Mouse (Mus musculus) kidney, postnatal 0 days (tissue): ENCODE data around the gene Csf2rb. TPM values are rescaled to one million over a fixed set of nuclear protein-coding genes. Genes with fewer than 3 reads are reported as not detected.

Experiments
- ATAC-seq: fragments of 200-750 bp; cut with Nextera tagmentation; replicated peaks from 2 replicates; pipeline ENCODE4 v1.8.0; 2017; ENCODE audit warnings: low read depth, moderate number of reproducible peaks, moderate TSS enrichment, moderate library complexity; ENCODE audit not compliant: low FRiP score
- DNase-seq: peaks from one replicate; pipeline ENCODE4 v3.0.0-alpha.2; 2016; ENCODE audit warnings: low spot score
- H3K27ac ChIP-seq: fragments of 300-500 bp; sonication (generic); 2 replicates; pipeline ENCODE4 v1.5.1; 2014; ENCODE audit warnings: mild to moderate bottlenecking
- H3K27me3 ChIP-seq: fragments of 300-500 bp; sonication (generic); 2 replicates; pipeline ENCODE4 v1.6.1; 2014; ENCODE audit warnings: low read length, mixed read lengths; ENCODE audit not compliant: insufficient read depth
- H3K36me3 ChIP-seq: fragments of 300-500 bp; sonication (generic); 2 replicates; pipeline ENCODE4 v1.6.1; 2014; ENCODE audit warnings: low read length, mixed read lengths; ENCODE audit not compliant: insufficient read depth
- H3K4me1 ChIP-seq: fragments of 300-500 bp; sonication (generic); replicated peaks from 2 replicates; pipeline ENCODE4 v1.6.1; 2014; ENCODE audit warnings: antibody characterized with exemption, low read length, mixed read lengths; ENCODE audit not compliant: insufficient read depth
- H3K4me2 ChIP-seq: fragments of 300-500 bp; sonication (generic); 2 replicates; pipeline ENCODE4 v1.6.1; 2014; ENCODE audit warnings: mild to moderate bottlenecking, low read length, moderate library complexity, mixed read lengths
- H3K4me3 ChIP-seq: fragments of 300-500 bp; sonication (generic); replicated peaks from 2 replicates; pipeline ENCODE4 v1.5.1; 2014; ENCODE audit warnings: low read depth, low read length
- H3K9ac ChIP-seq: fragments of 300-500 bp; sonication (generic); 2 replicates; pipeline ENCODE4 v1.6.1; 2014; ENCODE audit warnings: low read depth, low read length
- H3K9me3 ChIP-seq: fragments of 300-500 bp; sonication (generic); replicated peaks from 2 replicates; pipeline ENCODE4 v1.6.1; 2016; ENCODE audit warnings: low read length, inconsistent platforms, mixed read lengths
- CTCF ChIP-seq: IDR thresholded peaks from 2 replicates; pipeline ENCODE4 v1.5.1; 2016; ENCODE audit warnings: antibody characterized with exemption, low read depth, mild to moderate bottlenecking, moderate library complexity
- WGBS: fragments of 180-500 bp; shearing (Covaris S2); extraction: QIAGEN DNeasy Blood & Tissue Kit; methylation state at CpG from one replicate; pipeline ENCODE4 v1.1.7; 2014; 5-methylcytosine and 5-hydroxymethylcytosine counted together
- polyA plus RNA-seq: library from polyadenylated mRNA; unstranded; fragments of >200 nt; fragmentation: Nextera tagmentation; extraction: Ambion mirVana; gene quantifications from 2 replicates; pipeline ENCODE4 v1.2.1, GENCODE M21; 2015

Gene Csf2rb
- polyA plus RNA-seq, 1 experiment from 2014 or later = 1.8 TPM

GRCm38 (mm10) chr15:78299641-78300040, 25.9 kb upstream of the Csf2rb start:
- no peak for ATAC-seq
- DNase-seq = no peak
- Histone ChIP-seq H3K4me3 (no peak overlapping the region), H3K9ac (no peak overlapping the region), H3K9me3 (no peaks in the 10 kb centered on the region), H3K27me3 (no peaks in the 10 kb centered on the region), H3K4me1 (no peaks in the 10 kb centered on the region), H3K27ac (no peak overlapping the region), H3K36me3 (no peaks in the 10 kb centered on the region), H3K4me2 (no peak overlapping the region)
- WGBS = 79% methylated on average over 3 of the region's 3 CpGs
- TF ChIP-seq CTCF = no peak

GRCm38 (mm10) chr15:78300773-78301172, 24.8 kb upstream of the Csf2rb start:
- DNase-seq = no peak

DNA sequence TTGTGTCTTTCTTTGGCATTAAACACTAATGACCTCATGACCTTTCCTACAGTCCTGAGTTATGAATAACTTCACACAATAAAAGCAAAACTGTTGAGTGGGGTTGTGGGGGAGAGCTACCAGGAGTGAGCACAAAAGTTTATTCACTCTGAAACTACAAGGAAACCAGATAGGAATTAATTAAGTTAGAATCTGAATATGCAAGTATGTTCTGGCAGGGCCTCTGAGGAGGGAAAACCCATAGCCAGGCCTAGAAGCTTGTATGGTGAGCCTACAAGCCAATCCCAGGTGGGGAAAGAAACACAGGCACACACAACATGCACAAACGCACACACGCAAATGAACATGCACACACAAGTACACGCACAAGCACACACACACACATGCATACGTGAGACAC, 22.8 kb upstream of the Csf2rb start:
- DNase-seq = no peak
- no peak for TF ChIP-seq CTCF
- 97% methylated on average over 4 of the region's 4 CpGs for WGBS

More at GRCm38 (mm10) chr15:78300773-78301172, 24.8 kb upstream of the Csf2rb start:
- TF ChIP-seq CTCF = no peak
- Histone ChIP-seq H3K4me2 (no peak overlapping the region), H3K27me3 (no peaks in the 10 kb centered on the region), H3K9ac (no peak overlapping the region), H3K9me3 (no peaks in the 10 kb centered on the region), H3K27ac (no peak overlapping the region), H3K36me3 (no peaks in the 10 kb centered on the region), H3K4me3 (no peak overlapping the region), H3K4me1 (no peaks in the 10 kb centered on the region)
- ATAC-seq = no peak

GRCm38 (mm10) chr15:78303665-78304233, 21.8 kb upstream of the Csf2rb start:
- Histone ChIP-seq H3K4me2 (no peak overlapping the region), H3K27me3 (no peaks in the 10 kb centered on the region), H3K4me1 (no peaks in the 10 kb centered on the region), H3K9ac (no peak overlapping the region), H3K4me3 (no peak overlapping the region), H3K36me3 (no peaks in the 10 kb centered on the region), H3K9me3 (no peaks in the 10 kb centered on the region), H3K27ac (no peak overlapping the region)
- DNase-seq (no peak), ATAC-seq (no peak)
- no peak for TF ChIP-seq CTCF
- 88% methylated on average over 6 of the region's 6 CpGs for WGBS

More for the DNA sequence above, 22.8 kb upstream of the Csf2rb start:
- no peak overlapping the region for H3K4me2 ChIP-seq
- no peaks in the 10 kb centered on the region for H3K4me1 ChIP-seq
- no peak overlapping the region for H3K27ac ChIP-seq
- H3K4me3 ChIP-seq = no peak overlapping the region
- H3K9ac ChIP-seq = no peak overlapping the region
- no peaks in the 10 kb centered on the region for H3K27me3 ChIP-seq
- no peaks in the 10 kb centered on the region for H3K9me3 ChIP-seq
- no peaks in the 10 kb centered on the region for H3K36me3 ChIP-seq
- ATAC-seq = no peak

GRCm38 (mm10) chr15:78305341-78305933, 20.1 kb upstream of the Csf2rb start, which contains the start of gene Csf2rb2:
Csf2rb2 (minus strand) TSS chr15:78305721.
- Histone ChIP-seq H3K27ac (no peak within 1 kb of the TSS), H3K4me2 (no peak within 1 kb of the TSS), H3K4me3 (no peak within 1 kb of the TSS), H3K27me3 (no peaks in the 10 kb centered on the region), H3K9me3 (no peaks in the 10 kb centered on the region), H3K36me3 (no peaks in the 10 kb centered on the region), H3K9ac (no peak within 1 kb of the TSS), H3K4me1 (no peaks in the 10 kb centered on the region)
- DNase-seq (no peak), ATAC-seq (no peak)
- WGBS = 75% methylated on average over 10 of the region's 10 CpGs
- no peak for TF ChIP-seq CTCF

- Histone ChIP-seq H3K9ac (no peak overlapping the region), H3K9me3 (no peaks in the 10 kb centered on the region), H3K4me3 (no peak overlapping the region), H3K4me1 (no peaks in the 10 kb centered on the region), H3K4me2 (no peak overlapping the region), H3K27ac (no peak overlapping the region), H3K27me3 (no peaks in the 10 kb centered on the region), H3K36me3 (no peaks in the 10 kb centered on the region)
- ATAC-seq (no peak), DNase-seq (no peak)
- WGBS = 16% methylated on average over 5 of the region's 5 CpGs
- TF ChIP-seq CTCF = no peak
Measured at GRCm38 (mm10) chr15:78309865-78310264, 15.7 kb upstream of the Csf2rb start.
